Mouse (Mus musculus): ENCODE results near the gene Prx. TPM values are rescaled to one million over a fixed set of nuclear protein-coding genes. Genes with fewer than 3 reads are reported as not detected.

Gene Prx
- polyA plus RNA-seq, 1 experiment from 2014 or later, result 5.1 TPM

Other genes with a start within 250 kb of the Prx start
- gene Numbl, start 240.9 kb upstream of the Prx start, polyA plus RNA-seq (2015; fragmentation: Nextera tagmentation; extraction: Ambion mirVana), result 13.5 and 16.4 TPM in 2 replicates
- gene Ltbp4, start 161.6 kb upstream of the Prx start, polyA plus RNA-seq (2015; fragmentation: Nextera tagmentation; extraction: Ambion mirVana), result 45.9 and 55.8 TPM in 2 replicates
- gene Shkbp1, start 143.3 kb upstream of the Prx start, polyA plus RNA-seq (2015; fragmentation: Nextera tagmentation; extraction: Ambion mirVana), result 51.4 and 56.9 TPM in 2 replicates
- gene Gm20479, start 141.9 kb upstream of the Prx start, polyA plus RNA-seq (2015; fragmentation: Nextera tagmentation; extraction: Ambion mirVana), result 0.64 and 0.80 TPM in 2 replicates
- 0.31 and 0.40 TPM in 2 replicates for gene Sptbn4, start 51.6 kb upstream of the Prx start, polyA plus RNA-seq (2015; fragmentation: Nextera tagmentation; extraction: Ambion mirVana)
- 50.8 and 54.6 TPM in 2 replicates for gene Blvrb, start 51.3 kb upstream of the Prx start, polyA plus RNA-seq (2015; fragmentation: Nextera tagmentation; extraction: Ambion mirVana)
- gene Sertad3, start 25.6 kb upstream of the Prx start, polyA plus RNA-seq (2015; fragmentation: Nextera tagmentation; extraction: Ambion mirVana), result 27.5 and 32.5 TPM in 2 replicates
- gene Sertad1, start 12.4 kb upstream of the Prx start, polyA plus RNA-seq (2015; fragmentation: Nextera tagmentation; extraction: Ambion mirVana), result 42.3 and 45.8 TPM in 2 replicates
- 0.70 and 0.73 TPM in 2 replicates for gene Hipk4, start 23.9 kb downstream of the Prx start, polyA plus RNA-seq (2015; fragmentation: Nextera tagmentation; extraction: Ambion mirVana)
- gene Pld3, start 53.9 kb downstream of the Prx start, polyA plus RNA-seq (2015; fragmentation: Nextera tagmentation; extraction: Ambion mirVana), result 121 and 122 TPM in 2 replicates
- 25.1 and 30.4 TPM in 2 replicates for gene 2310022A10Rik, start 53.9 kb downstream of the Prx start, polyA plus RNA-seq (2015; fragmentation: Nextera tagmentation; extraction: Ambion mirVana)
- 110 and 112 TPM in 2 replicates for gene Akt2, start 92.2 kb downstream of the Prx start, polyA plus RNA-seq (2015; fragmentation: Nextera tagmentation; extraction: Ambion mirVana)
- gene Ttc9b, start 154.6 kb downstream of the Prx start, polyA plus RNA-seq (2015; fragmentation: Nextera tagmentation; extraction: Ambion mirVana), result 0.11 and 0.41 TPM in 2 replicates
- 4.6 and 7.1 TPM in 2 replicates for gene Map3k10, start 175.3 kb downstream of the Prx start, polyA plus RNA-seq (2015; fragmentation: Nextera tagmentation; extraction: Ambion mirVana)
- 4.0 and 5.4 TPM in 2 replicates for gene Zfp607b, start 190.0 kb downstream of the Prx start, polyA plus RNA-seq (2015; fragmentation: Nextera tagmentation; extraction: Ambion mirVana)
- 36.8 and 45.6 TPM in 2 replicates for gene Zfp60, start 232.1 kb downstream of the Prx start, polyA plus RNA-seq (2015; fragmentation: Nextera tagmentation; extraction: Ambion mirVana)

All from kidney, embryonic 16.5 days (tissue).